Mouse (Mus musculus) intestine, postnatal 0 days (tissue): ENCODE results near the gene Zbtb16. TPM values are rescaled to one million over a fixed set of nuclear protein-coding genes. Genes with fewer than 3 reads are reported as not detected.

Source experiments
- ATAC-seq: fragments of 200-750 bp; cut with Nextera tagmentation; 2 replicates; pipeline ENCODE4 v1.8.0; 2017; ENCODE audit warnings: mild to moderate bottlenecking, moderate TSS enrichment, moderate library complexity
- H3K27ac ChIP-seq: fragments of 300-500 bp; sonication (generic); 2 replicates; pipeline ENCODE4 v1.5.1; 2014; ENCODE audit warnings: mild to moderate bottlenecking, low read depth, low read length, moderate library complexity
- H3K27me3 ChIP-seq: fragments of 300-500 bp; sonication (generic); replicated peaks from 2 replicates; pipeline ENCODE4 v1.6.1; 2014; ENCODE audit warnings: low read length, mixed read lengths; ENCODE audit not compliant: control insufficient read depth, insufficient read depth
- H3K36me3 ChIP-seq: fragments of 300-500 bp; sonication (generic); 2 replicates; pipeline ENCODE4 v1.6.1; 2014; ENCODE audit warnings: mild to moderate bottlenecking, moderate library complexity; ENCODE audit not compliant: control insufficient read depth, insufficient read depth
- H3K4me1 ChIP-seq: fragments of 300-500 bp; sonication (generic); replicated peaks from 2 replicates; pipeline ENCODE4 v1.6.1; 2014; ENCODE audit warnings: antibody characterized with exemption, low read length, mixed read lengths; ENCODE audit not compliant: control insufficient read depth, insufficient read depth
- H3K4me2 ChIP-seq: fragments of 300-500 bp; sonication (generic); replicated peaks from 2 replicates; pipeline ENCODE4 v1.6.1; 2014; ENCODE audit warnings: low read depth, mild to moderate bottlenecking, moderate library complexity
- H3K4me3 ChIP-seq: fragments of 300-500 bp; sonication (generic); 2 replicates; pipeline ENCODE4 v1.5.1; 2014; ENCODE audit warnings: low read depth, low read length
- H3K9ac ChIP-seq: fragments of 300-500 bp; sonication (generic); 2 replicates; pipeline ENCODE4 v1.6.1; 2014; ENCODE audit warnings: mild to moderate bottlenecking, low read depth, low read length
- H3K9me3 ChIP-seq: fragments of 300-500 bp; sonication (generic); 2 replicates; pipeline ENCODE4 v1.6.1; 2016; ENCODE audit warnings: mixed run types; ENCODE audit not compliant: control insufficient read depth
- CTCF ChIP-seq: sonication (generic); IDR thresholded peaks from 2 replicates; pipeline ENCODE4 v1.5.1; 2016; ENCODE audit warnings: low read depth, mild to moderate bottlenecking, control low read depth, antibody characterized with exemption, moderate library complexity
- WGBS: fragments of 180-500 bp; shearing (Covaris S2); extraction: QIAGEN DNeasy Blood & Tissue Kit; methylation state at CpG from one replicate; pipeline ENCODE4 v1.1.7; 2014; 5-methylcytosine and 5-hydroxymethylcytosine counted together
- polyA plus RNA-seq: library from polyadenylated mRNA; unstranded; fragments of >200 nt; fragmentation: Nextera tagmentation; extraction: Ambion mirVana; gene quantifications from 2 replicates; pipeline ENCODE4 v1.2.1, GENCODE M21; 2015

Zbtb16 gene
- polyA plus RNA-seq, 1 experiment from 2014 or later: 0.91 TPM

- Histone ChIP-seq H3K9me3 (no peaks in the 10 kb centered on the region), H3K4me3 (no peak overlapping the region), H3K4me1 (no peaks in the 10 kb centered on the region), H3K4me2 (no peak overlapping the region), H3K27me3 (no peaks in the 10 kb centered on the region), H3K27ac (no peak overlapping the region), H3K36me3 (no peaks in the 10 kb centered on the region), H3K9ac (no peak overlapping the region)
- WGBS: 47% methylated on average over 15 of the region's 15 CpGs
- TF ChIP-seq CTCF: no peak
- ATAC-seq: no peak
Measured at GRCm38 (mm10) chr9:48782284-48783060, 53.5 kb downstream of the Zbtb16 start.

DNA sequence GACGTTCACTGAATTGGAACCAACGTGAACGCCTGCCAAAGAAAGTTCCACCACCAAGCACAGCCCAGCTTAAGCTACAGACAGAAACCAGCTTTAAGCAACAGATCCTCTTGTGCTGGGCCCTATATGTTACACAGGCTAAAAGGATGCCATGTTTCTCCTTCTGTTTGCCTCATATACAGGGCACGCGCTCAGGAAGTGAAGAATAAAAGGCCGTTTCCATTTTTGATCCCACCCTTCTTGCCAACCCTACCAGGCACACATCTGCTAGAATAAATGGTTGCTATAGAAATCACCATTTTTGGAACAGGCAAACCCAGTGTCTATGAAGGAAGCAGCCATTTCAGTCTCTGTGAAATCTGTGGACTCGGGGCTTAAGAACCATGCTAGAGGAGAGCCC is 59.8 kb downstream of the Zbtb16 start:
- H3K36me3 ChIP-seq: no peaks in the 10 kb centered on the region
- H3K4me1 ChIP-seq: no peaks in the 10 kb centered on the region
- H3K9ac ChIP-seq: no peak overlapping the region
- no peak overlapping the region for H3K4me2 ChIP-seq
- WGBS: 90% methylated on average over 7 of the region's 7 CpGs
- H3K27me3 ChIP-seq: no peaks in the 10 kb centered on the region
- H3K9me3 ChIP-seq: no peaks in the 10 kb centered on the region
- no peak for ATAC-seq
- TF ChIP-seq CTCF: no peak
- H3K4me3 ChIP-seq: no peak overlapping the region
- H3K27ac ChIP-seq: no peak overlapping the region

DNA sequence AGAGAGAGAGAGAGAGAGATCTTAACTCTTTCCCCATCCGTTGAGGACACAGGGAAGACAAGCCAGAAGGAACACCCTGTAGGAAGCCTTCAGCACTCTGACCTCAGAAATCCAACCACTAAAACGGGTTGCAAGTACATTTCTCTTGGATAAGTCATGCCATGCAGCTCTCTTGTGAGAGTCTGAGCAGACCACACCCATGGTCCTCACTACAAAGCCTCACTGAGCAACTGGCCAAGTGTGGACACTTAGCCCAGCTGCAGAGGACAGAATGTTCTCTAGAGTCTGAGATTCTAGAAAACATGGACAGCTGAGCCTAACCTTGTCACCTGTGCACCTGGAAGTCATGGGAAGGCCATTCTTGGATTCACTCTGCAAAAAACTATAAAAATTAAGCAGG is 60.5 kb downstream of the Zbtb16 start:
- no peak overlapping the region for H3K4me2 ChIP-seq
- no peaks in the 10 kb centered on the region for H3K27me3 ChIP-seq
- no peaks in the 10 kb centered on the region for H3K36me3 ChIP-seq
- no peak for TF ChIP-seq CTCF
- no peak for ATAC-seq
- 58% methylated on average over 2 of the region's 2 CpGs for WGBS
- H3K27ac ChIP-seq: no peak overlapping the region
- H3K4me3 ChIP-seq: no peak overlapping the region
- no peaks in the 10 kb centered on the region for H3K4me1 ChIP-seq
- no peak overlapping the region for H3K9ac ChIP-seq
- no peaks in the 10 kb centered on the region for H3K9me3 ChIP-seq

GRCm38 (mm10) chr9:48773710-48774109 is 62.3 kb downstream of the Zbtb16 start:
- Histone ChIP-seq H3K4me1 (no peaks in the 10 kb centered on the region), H3K9me3 (no peaks in the 10 kb centered on the region), H3K27me3 (no peaks in the 10 kb centered on the region), H3K36me3 (no peaks in the 10 kb centered on the region), H3K9ac (no peak overlapping the region), H3K4me2 (no peak overlapping the region), H3K27ac (no peak overlapping the region), H3K4me3 (no peak overlapping the region)
- no peak for ATAC-seq
- no peak for TF ChIP-seq CTCF
- 88% methylated on average over 8 of the region's 8 CpGs for WGBS

GRCm38 (mm10) chr9:48773130-48773529 is 62.9 kb downstream of the Zbtb16 start:
- H3K9ac ChIP-seq: no peak overlapping the region
- H3K4me2 ChIP-seq: no peak overlapping the region
- no peaks in the 10 kb centered on the region for H3K36me3 ChIP-seq
- H3K4me3 ChIP-seq: no peak overlapping the region
- no peaks in the 10 kb centered on the region for H3K9me3 ChIP-seq
- no peak for TF ChIP-seq CTCF
- no peaks in the 10 kb centered on the region for H3K4me1 ChIP-seq
- H3K27ac ChIP-seq: no peak overlapping the region
- no peaks in the 10 kb centered on the region for H3K27me3 ChIP-seq
- WGBS: 88% methylated on average over 6 of the region's 6 CpGs
- ATAC-seq: no peak

DNA sequence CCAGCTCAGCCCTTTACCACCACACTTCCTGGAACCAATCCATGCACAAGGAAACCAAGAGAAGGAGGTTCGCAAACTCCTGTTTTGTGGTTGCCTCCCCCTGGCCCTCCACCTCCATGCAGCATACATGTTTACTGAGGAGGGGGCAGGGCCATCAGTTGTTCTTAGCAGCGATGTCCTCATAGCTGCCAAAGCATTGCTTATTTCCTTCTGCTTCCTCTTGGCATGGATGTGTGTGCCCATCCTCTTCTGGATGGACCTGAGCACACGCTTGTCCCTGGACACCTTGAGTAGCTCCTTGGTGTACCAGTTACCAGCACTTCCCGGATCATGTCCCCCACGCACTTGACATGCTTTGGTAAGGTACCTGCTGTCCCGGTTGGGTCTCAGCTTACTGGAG is 64.5 kb downstream of the Zbtb16 start:
- H3K9me3 ChIP-seq: no peaks in the 10 kb centered on the region
- no peaks in the 10 kb centered on the region for H3K36me3 ChIP-seq
- H3K9ac ChIP-seq: no peak overlapping the region
- H3K4me2 ChIP-seq: no peak overlapping the region
- no peaks in the 10 kb centered on the region for H3K4me1 ChIP-seq
- no peak for ATAC-seq
- 91% methylated on average over 6 of the region's 6 CpGs for WGBS
- H3K27me3 ChIP-seq: no peaks in the 10 kb centered on the region
- no peak overlapping the region for H3K4me3 ChIP-seq
- no peak for TF ChIP-seq CTCF
- H3K27ac ChIP-seq: no peak overlapping the region

DNA sequence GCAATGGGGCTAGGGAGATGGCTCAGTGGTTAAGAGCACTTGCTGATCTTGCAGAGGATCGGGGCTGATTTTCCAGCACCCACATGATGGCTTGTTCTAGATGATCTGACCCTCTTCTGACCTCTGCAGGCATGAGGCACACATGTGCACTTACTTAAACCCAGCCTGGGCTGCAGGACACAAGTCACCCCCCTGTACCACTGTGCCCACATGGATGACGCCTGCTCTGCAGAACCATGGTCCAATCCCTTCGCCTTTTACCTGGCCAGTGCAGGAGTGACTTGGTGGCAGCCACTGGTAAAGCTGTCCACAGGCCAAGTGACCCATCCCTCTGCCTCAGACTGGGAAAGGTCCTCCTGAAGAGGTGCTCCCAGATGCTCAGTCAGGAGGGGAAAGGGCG is 67.1 kb downstream of the Zbtb16 start:
- no peaks in the 10 kb centered on the region for H3K36me3 ChIP-seq
- H3K27me3 ChIP-seq: no peaks in the 10 kb centered on the region
- H3K27ac ChIP-seq: no peak overlapping the region
- no peak overlapping the region for H3K4me3 ChIP-seq
- H3K4me2 ChIP-seq: no peak overlapping the region
- H3K9me3 ChIP-seq: no peaks in the 10 kb centered on the region
- no peaks in the 10 kb centered on the region for H3K4me1 ChIP-seq
- no peak for ATAC-seq
- TF ChIP-seq CTCF: no peak
- 87% methylated on average over 4 of the region's 4 CpGs for WGBS
- H3K9ac ChIP-seq: no peak overlapping the region
